Mouse (Mus musculus): ENCODE data around the gene Lrrc4.

Gene Lrrc4

DNA sequence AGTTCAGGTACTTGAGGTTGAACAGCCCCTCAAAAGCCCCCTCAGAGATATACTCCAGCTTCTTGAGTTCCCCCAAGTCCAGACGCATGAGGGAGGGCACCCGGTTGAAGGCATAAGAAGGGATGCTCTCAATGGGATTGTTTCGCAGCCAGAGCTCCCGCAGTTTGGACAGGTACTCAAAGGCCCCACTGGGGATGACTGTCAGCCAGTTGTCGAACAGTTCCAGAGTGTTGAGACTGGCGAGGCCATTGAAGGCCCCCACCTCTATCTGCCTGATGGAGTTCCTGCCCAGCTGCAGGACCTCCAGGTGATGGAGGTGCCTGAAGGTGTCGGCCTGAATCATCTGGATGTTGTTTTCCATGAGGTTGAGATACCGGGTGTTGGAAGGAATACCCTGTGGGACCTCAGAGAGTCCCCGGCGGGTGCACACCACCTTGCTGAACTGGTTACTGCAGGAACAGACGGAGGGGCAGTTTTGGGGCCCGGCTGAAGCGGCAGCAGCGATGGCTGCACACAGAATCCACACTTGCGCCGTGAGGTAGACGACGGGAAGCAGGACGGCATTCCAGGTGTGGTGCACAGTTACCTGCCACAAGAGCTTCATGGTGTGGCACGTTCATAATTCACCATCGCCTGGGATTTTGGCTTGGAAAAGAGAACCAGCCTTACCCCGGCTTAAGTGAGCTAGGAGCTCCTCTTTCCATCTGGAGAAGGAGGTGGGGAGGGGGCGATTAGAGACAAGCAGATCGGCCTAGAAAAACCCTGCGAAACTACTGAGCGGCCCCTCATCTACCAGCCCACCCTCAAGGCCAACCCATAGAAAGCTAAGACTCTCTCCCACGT lies at the start of gene Lrrc4:
Gene Lrrc4, minus strand, starts transcription at position 737 of the 843 bp plus-strand sequence.
- DNase-seq, result peak; percentile 59 to 64

DNA sequence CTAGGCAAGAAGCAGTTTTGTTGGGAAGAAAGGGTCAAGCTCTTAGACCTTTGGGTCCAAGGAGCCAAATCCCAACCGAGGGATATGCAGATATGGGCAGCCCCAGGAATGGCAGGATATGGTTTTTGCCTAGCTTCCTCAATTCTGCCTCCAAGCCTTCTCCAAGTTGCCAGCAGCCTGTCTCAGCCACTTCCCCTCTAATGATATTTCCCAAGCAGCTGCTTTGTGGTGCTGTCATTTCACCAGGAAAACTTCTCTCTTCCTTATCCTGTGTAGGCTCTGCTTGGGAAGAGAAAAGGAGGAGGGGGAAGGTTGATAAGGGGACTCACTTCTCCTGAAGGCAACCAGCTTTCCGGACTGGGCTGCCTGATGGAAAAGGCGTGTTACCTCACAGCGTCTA lies 49.4 kb upstream of the Lrrc4 start:
- no peak for DNase-seq

DNA sequence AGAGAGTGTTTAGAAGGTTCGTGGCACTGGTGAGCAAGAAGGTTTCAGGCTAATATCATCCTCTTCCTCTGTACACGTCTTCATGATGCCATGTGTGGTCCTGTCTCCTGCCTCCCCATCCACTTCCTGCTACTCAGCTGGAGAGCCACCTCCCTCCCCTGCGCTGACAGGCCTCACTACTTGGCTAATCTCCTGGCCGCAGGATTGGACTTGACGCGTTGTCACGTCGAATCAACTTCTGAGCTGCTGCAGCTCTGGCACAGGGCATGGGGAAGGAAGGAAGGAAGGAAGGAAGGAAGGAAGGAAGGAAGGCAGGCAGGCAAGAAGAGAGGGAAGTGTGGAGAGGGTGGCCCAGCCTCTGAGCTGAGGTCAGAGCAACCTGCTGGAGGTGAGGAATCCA lies 47.8 kb upstream of the Lrrc4 start:
- peak in 1 of 2 experiments; percentile 44 for DNase-seq

DNA sequence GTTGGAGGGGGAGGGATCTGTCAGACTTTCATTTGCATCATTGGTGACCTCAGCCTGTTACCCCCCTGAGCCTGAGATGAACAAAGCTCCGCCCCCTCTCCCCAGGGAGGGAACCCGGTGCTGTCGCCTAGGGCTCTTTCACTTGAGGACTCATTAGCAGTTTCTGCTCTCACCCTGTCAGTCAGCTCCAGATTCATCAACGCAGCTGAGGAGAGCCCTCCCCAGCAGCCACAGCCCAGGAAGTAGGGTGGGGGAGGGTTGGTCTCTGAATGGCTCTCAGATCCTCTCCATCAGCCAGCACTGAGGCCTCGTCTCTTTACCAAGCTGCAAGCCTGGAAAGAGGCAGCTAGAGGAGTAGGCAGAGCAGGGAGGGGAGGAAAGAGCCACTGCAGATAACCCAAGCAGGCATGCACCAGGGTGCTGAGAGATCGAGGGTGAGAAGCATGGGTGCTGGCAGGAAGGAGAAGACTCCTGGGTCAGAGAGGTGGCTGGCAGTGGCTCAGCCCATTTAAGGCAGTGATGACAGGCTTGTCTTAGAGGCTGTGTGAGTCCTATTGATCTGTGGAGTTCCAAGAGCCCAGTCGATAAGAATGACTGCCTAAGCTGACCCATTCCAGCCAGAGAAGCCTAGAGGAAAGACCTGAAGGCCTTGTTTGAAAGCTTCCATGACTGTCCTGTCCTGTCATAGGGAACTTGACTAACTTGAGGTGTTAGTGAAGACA lies 46.6 kb upstream of the Lrrc4 start:
- DNase-seq, result no peak

DNA sequence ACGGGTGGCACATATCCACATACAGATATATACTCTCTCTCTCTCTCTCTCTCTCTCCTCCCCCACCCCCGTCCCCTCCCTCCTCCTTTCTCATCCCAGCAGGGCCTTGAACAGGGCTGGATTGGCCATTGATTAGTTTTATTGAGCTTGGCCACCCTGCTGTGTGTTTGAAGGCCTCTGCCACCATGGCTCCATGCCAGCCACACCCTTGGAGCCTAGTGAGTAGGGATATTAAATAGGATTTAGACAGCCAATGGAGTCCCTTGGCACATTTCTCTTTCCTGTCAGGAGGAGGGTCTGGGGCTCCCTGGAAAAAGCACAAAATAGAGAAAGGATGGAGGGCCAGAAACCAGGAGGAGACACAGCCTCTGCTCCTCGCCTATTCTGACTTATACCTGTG lies 44.9 kb upstream of the Lrrc4 start:
- DNase-seq, result peak in 1 of 2 experiments; percentile 51

DNA sequence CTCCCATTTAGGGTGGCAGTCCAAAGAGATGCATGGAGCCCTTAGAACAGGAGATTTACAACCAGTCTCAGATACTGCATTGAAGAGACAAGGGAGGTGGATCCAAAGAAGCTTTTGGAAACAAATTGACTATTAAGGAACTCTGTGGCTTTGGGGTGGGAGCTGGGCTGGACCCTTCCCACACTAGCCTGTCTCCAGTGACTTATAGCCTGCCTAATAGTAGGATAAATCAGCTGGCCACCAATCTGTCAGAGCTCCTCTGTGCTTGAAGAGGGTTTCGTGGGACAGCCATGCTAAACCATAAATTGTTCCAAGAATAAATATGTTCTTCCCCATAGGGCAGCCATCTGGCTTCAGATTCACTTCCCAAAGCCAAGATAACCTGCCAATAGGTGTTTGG lies 43.8 kb upstream of the Lrrc4 start:
- no peak for DNase-seq

DNA sequence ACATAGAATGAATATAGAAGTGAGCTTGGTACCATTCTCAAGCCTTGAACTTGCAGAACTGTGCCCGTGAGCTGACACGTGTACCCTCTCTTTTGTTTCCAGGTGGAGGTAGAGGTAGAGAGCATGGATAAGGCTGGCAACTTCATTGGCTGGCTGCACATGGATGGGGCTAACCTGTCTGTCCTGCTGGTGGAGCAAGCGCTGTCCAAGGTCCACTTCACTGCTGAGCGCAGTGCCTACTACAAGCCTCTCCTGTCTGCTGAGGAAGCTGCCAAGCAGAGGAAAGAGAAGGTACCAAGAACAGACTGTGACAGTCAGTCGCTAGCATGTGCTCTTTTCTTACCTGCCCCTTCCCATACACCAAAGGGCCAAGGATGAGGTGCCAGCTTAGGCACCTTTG lies 43.2 kb upstream of the Lrrc4 start:
- DNase-seq, result no peak

DNA sequence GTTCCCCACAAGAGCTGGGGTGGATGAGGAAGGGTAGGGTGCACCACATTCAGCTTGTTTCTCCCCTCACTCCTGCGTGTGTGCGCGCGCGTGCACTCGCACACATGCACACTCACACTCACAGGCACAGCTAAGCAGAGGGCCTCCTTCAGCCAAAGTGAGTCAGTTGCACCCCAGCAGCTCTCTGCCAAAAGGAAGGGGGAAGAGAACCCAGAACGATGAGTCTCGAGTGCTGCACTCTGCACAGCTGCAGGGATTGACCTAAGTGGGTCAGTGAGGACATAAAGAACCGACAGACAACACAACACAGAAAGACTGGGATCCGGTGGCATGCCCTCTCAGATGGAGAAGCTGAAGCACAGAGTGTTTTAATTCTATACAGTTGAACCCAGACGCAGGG lies 42.5 kb upstream of the Lrrc4 start:
- no peak for DNase-seq

DNA sequence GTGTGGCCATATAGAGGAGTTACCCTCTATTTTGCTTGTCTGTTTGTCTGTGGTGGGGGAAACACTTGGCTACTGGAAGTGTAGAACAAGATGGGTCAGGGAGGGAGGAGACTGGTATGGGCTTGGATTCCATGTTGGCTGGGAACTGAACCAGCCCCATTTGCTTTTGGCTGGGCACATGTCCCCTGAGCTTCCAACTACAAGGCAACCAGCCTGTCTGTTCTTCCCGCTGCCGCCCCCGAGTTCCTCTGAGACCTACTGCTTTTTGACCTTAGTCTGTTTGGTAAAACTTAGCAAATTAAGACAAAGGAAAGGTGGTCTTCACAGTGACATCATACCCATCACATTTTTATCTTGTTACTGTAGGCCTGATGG lies 40.9 kb upstream of the Lrrc4 start:
- DNase-seq, result no peak

DNA sequence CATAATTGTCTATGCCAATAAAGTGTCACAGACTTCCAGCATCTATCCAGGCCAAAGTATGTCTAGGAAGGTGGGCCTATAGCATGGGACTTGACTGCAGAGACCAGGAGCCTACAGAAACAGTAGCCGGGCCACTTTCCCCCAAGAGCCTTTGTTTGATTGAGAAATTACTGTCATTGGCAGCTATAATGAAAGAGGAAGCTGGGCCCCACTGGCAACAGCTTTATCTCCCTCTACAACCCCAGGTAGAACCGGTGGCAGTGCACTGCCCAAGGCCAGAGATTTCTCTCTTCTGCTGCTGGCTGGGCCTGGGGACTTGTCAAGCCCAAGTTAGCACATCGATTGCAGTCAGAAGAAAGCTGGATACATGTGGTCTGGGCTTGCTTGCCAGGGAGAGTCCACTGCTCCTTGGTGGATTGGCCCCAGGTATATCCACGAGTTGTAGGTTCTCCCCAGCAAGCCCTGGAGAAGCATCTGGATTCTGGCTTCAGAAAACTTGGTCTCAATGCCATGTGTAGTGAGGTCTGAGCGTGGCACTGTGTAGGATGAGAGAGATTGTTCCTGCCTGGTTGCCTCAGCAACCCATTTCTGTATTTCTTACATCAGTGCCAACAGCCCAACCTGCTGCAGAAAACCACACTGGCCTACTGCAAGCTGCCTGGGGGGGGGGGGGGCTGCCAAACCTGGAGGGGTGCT lies 40.3 kb upstream of the Lrrc4 start:
- no peak for DNase-seq

DNA sequence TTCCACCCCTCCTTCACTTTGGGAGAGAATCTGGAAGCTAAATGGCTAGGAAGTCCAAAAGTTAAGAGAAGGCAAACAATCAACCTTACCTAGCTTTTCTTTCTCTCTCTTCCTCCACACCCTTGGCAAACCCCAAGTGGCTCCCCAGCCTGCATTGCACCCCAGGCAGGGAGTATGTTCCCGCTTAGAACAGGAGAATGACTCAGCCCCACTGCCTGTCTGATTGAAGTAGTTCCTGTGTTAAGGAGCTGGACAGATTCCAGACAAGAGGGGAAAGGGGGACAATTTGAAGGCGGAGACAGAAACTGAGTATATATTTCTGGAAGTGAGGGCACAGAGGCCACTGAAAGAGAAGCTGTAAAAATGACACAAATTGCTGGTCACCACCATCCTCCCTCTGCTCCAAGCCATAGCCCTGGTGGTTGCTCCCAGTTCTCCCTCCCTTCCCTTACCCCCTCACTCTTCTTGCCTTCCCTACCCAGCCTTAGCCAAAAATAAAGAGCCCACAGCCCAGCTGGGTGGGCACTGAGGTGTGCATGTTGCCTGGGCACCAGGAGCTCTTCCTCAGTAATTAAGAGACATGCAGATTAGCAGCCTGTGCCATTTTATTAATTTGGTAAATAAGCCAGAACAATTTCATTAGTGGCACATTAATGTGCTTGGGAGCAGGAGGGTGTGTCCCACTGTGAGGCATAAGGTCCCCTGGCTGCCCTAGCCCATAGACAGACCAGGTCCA lies 36.1 kb upstream of the Lrrc4 start:
- DNase-seq, result no peak

DNA sequence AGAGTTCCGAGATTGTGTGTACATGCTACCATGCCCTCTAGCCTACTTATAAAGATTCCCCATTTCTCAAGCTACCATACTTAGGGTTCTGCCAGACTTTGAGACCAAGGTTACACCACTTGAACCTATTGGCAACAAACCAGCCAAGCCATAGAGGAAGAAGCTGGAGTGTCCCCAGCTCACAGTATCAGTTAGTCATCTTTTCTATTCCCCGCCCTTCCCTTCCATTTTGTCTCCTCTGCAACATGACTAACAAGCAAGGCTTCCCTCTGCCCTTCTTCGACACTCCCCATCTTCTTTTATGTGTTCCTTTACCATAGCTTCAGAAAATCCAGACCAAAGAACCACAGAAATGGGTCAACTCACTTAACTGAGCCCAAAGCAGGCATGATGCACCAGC lies 34.7 kb upstream of the Lrrc4 start:
- no peak for DNase-seq

DNA sequence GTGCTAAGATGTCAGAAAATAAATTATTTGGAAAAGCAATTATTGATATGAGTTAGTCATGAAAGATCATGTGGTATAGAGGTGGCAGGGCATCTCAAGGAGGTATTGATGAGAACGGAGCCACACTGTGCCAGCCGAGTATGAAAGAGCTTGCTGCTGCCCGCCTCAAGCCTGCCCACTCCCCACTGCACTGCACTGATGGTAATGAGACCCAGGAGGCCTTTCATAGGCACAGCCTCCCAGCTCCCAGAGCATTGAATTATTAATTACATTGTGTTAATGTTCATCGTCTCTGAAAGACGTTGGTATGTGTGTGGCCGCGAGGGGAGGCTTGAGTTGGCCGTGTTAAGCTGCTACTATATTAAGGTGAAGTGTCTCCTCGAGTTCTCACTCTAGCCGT lies 33.6 kb upstream of the Lrrc4 start:
- DNase-seq, result no peak

DNA sequence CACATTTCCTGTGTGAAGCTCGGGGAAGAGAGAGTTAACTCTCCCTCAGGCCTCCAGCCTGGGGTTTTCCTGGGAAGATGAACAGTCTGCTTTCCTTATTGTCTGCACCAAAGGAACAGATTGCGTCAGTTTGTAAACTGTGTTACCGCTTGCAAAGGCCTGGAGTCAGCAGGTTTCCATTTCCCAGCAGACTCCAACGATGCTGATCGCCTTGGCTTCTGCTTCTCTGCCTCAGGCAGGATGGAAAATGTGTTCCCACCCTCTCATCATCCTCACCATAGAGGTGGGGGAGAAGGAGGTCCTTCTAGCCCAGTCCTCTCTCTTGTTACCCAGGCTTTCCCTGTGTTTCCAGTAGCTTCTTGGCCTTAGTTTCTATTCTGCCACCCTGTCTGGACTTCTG lies 33.1 kb upstream of the Lrrc4 start:
- DNase-seq, result peak; percentile 47 to 50

DNA sequence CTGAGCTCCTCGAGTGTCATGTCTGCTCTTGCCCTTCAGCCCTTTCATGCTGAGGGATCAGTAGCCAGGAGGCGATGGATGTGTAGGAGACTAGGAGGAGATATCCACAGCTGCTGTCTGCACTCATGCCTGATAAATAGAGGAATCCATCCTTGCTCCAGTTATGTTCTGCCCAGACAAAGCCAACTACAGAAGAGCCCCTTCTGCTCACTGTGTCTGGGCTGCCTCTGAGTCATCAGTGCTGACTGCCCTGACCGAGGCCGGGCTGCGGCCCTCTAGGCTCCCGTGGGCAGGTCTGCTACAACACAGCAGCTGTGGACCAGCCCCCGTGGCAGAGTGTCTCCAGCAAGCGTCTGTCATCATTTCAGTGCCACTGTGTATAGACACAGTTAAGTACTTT lies 30.8 kb upstream of the Lrrc4 start:
- DNase-seq, result peak in 1 of 2 experiments; percentile 47

DNA sequence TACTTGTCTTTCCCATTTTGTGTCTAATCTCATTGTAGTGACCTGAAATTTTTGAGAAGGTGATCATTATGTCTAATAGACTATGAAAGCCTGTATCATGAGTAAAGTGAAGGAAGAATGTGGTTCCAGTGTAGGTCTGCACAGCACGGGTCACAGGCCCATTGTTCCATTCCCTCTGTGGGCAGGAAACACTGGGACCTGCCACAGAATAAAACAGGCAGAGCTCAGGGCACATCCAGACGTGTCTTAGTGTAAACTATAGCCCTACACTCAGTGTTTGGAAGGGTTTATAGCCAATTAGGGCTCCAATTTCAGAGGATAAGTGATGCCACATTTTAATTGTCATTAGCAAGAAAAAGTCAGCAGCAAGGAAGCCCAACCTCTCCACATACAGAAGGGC lies 29.4 kb upstream of the Lrrc4 start:
- DNase-seq, result no peak

DNA sequence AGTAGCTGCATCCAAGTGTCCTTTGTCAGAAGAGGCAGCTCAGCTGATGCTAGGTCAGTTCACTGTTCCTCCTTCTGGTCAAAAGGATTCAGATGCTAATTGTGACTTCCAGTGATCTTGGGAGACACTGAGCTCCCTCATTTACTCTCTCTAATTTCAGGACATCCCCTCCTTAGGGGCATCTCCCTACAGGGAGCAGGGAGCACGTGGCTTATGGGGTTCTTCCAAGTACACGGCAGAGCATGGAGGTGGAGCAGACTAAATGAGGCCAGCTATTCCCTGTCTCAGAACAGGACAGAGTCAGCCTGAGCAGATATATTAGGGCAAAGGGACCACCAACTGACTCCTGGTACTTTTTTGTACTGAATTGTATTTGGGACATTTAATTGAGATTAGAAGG lies 28.9 kb upstream of the Lrrc4 start:
- no peak for DNase-seq

DNA sequence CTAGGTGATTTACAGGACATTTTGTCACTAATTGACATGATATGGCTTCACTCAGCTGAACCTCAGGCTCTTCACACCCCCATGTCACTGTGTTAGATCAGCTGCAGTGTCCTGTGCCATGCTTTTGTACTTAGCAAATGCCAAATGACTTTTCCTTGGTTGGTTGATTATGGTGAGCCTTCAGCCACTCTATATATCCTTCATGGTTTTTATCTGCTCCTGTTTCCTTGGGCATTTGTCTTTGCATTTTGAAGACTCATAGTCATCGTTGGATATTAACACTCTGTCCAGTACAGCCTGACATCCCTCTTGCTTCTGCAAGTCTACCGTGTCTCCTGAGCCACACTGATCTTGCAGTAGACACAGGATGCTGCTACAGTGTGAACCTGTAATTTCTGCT lies 27.5 kb upstream of the Lrrc4 start:
- no peak for DNase-seq

DNA sequence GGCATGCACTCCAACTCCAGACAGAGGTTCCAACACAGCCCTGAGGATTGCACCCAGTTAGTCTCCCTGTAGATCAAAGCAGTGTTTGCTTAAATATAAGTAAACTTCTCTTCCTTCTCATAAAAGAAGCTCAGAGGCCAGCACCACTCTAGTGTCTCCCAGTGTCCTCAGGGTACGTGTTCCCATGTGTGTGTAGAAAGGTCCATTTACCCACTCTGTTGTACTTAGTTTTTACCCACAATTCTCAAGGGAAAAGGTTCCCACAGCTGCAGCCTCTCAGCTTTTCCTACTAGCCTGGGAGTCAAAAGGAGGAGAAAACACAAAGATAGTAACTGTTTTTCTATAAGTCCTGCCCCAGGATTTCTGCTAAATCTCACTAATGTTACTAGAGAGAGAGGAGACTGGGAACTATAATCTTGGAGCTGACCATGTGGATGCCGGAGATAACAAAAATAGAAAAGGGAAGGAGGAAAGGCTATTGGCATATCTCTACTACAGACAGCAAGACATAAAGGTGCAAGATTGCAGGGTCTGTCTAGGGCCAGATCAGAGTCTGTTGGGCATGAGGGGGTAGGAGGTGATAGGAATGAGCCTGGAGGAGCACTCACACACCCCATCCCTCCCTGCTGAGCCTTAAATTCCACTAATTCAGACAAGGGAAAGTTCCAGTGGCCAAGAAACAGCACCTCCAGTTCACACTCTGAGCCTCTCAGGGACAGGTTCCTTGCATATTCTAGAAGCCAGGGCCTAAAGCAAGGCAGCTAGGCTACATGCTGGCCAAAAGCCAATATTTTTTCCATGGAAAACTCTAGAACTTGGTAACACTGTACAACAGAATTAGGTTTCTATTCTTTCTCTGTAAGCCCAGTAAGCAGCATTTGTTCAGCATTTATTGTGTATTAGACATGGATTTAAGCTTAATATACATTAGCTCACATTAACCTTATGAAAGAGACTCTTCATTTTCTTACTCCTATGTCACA lies 25.9 kb upstream of the Lrrc4 start:
- DNase-seq, result no peak

DNA sequence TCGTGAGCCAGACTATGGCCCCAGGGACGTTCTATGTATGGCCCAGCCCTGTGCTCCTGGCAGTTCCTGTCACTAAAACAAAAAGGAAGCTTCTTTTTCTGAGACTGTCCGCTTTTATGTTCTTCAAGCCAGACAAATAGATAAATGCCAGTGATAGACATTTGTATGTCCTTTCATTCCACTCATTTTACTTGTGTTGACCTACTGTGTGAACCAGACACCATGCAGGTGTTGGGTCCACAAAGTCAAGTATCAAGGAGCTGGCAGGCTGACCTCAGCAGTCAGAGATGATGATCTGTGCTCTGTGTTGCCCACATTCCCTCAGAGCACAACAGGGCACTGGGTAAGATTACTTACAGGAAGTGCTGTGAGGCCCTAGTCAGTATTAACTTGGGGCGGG lies 25.2 kb upstream of the Lrrc4 start:
- no peak for DNase-seq

DNA sequence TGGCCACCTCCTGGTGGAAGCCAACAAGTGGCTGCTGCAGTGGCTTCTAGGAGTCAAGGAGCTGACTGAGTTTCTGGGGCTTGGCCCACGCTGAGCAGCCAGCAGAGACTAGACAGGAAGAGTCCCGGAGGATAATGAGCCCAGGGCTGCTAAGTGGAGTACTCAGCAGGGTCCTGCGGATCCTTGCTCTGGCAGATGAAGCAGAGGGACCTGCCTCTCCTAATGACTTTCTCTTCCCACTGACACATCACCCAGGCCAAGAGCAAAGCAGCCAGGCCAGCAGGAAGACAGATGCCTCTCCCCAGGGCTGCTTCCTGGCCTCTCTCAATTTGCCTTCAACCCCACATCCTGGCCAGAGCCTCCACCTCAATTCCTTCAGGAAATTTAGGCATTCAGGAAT lies 23.9 kb upstream of the Lrrc4 start:
- peak; percentile 57 to 63 for DNase-seq

DNA sequence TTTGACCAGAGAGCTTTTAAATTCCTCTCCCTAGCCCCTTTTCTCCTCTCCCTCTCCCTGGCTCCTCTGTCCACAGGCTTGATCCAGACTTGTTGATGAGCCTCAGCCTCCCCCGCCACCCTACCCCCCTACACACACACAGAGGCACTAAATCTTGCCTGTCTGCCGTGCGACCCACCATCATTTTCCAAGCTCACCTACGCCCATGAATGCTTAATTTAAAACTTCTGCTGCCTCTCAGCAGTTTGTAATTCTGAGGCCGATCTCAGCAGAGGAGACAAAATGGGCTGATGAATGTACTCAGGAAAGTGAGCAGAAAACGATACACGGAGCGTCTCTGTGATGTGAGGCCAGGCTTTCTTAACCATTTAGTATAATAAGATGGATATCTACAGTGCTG lies 23.1 kb upstream of the Lrrc4 start:
- DNase-seq, result no peak

All from cerebellum, postnatal 25 days (tissue).